Mouse (Mus musculus) myocyte (in vitro differentiated cells): ENCODE measurements around the gene Efhd2.

ENCODE experiments used
- CEBPB ChIP-seq: IDR thresholded peaks from 2 replicates; pipeline ENCODE4 v1.6.1; 2011; ENCODE audit warnings: mild to moderate bottlenecking, moderate library complexity; ENCODE audit not compliant: poor library complexity, insufficient read depth, severe bottlenecking
- E2F4 ChIP-seq: IDR thresholded peaks from one replicate; pipeline ENCODE4 v1.6.1; 2011; ENCODE audit warnings: mild to moderate bottlenecking, control low read depth, moderate library complexity; ENCODE audit not compliant: insufficient read depth
- MAX ChIP-seq: IDR thresholded peaks from one replicate; pipeline ENCODE4 v1.6.1; 2011; ENCODE audit warnings: low read depth, mild to moderate bottlenecking, control low read depth
- MYOD1 ChIP-seq, 3 experiments: IDR thresholded peaks; one replicate each; pipeline ENCODE4 v1.6.1; 2011; ENCODE audit warnings: control low read depth in 2 of 3, low read depth in 2 of 3, mild to moderate bottlenecking in 2 of 3, moderate library complexity in 1 of 3; ENCODE audit not compliant: insufficient read length in 2 of 3, control insufficient read depth in 1 of 3
- MYOG ChIP-seq, 3 experiments: IDR thresholded peaks; one replicate each; pipeline ENCODE4 v1.6.1; 2011; ENCODE audit warnings: control low read depth in 2 of 3, low read depth in 2 of 3, mild to moderate bottlenecking in 2 of 3; ENCODE audit not compliant: insufficient read length in 2 of 3, control insufficient read depth in 1 of 3, insufficient read depth in 1 of 3
- POLR2A ChIP-seq: IDR thresholded peaks from one replicate; pipeline ENCODE4 v1.6.1; 2011; ENCODE audit warnings: low read depth, mild to moderate bottlenecking, control low read depth, moderate library complexity; ENCODE audit not compliant: insufficient read length
- POLR2AphosphoS2 ChIP-seq: IDR thresholded peaks from one replicate; pipeline ENCODE4 v1.6.1; 2011; ENCODE audit warnings: low read depth, control low read depth; ENCODE audit not compliant: insufficient read length
- REST ChIP-seq: IDR thresholded peaks from one replicate; pipeline ENCODE4 v1.6.1; 2011; ENCODE audit warnings: mild to moderate bottlenecking, control low read depth, moderate library complexity; ENCODE audit not compliant: insufficient read depth, insufficient read length
- TCF12 ChIP-seq: IDR thresholded peaks from one replicate; pipeline ENCODE4 v1.6.1; 2011; ENCODE audit warnings: mild to moderate bottlenecking, control low read depth; ENCODE audit not compliant: poor library complexity, insufficient read depth, severe bottlenecking
- TCF3 ChIP-seq: IDR thresholded peaks from one replicate; pipeline ENCODE4 v1.6.1; 2011; ENCODE audit warnings: low read depth, control low read depth; ENCODE audit not compliant: insufficient read length
- USF1 ChIP-seq: IDR thresholded peaks from one replicate; pipeline ENCODE4 v1.6.1; 2011; ENCODE audit warnings: low read depth, mild to moderate bottlenecking, control low read depth, moderate library complexity

- TF ChIP-seq USF1 (no peak), POLR2A (no peak), TCF12 (no peak), MYOG (IDR thresholded peaks at IDR 0.05; ENCODE audit: control insufficient read depth in 1 of 3, insufficient read depth in 1 of 3, insufficient read length in 2 of 3, low read depth in 2 of 3) (no peak), E2F4 (no peak), MAX (no peak), REST (no peak), POLR2AphosphoS2 (no peak), TCF3 (no peak), MYOD1 (IDR thresholded peaks at IDR 0.05; ENCODE audit: control insufficient read depth in 1 of 3, insufficient read length in 2 of 3, low read depth in 2 of 3) (no peak), CEBPB (no peak)
Measured at GRCm38 (mm10) chr4:141862867-141863266, 11.9 kb downstream of the Efhd2 start.
